Mouse (Mus musculus) splenic B cell, adult 2 months (primary cell): ENCODE data around the gene 1700029F12Rik.

ENCODE experiments used
- DNase-seq: peaks from one replicate; pipeline ENCODE4 v3.0.0-alpha.2; 2011; ENCODE audit warnings: low read depth, low spot score
- H3K27me3 ChIP-seq: 2 replicates; pipeline ENCODE4 v1.6.1; 2012; ENCODE audit warnings: mild to moderate bottlenecking, low read length, moderate library complexity, mixed read lengths; ENCODE audit not compliant: control insufficient read depth, poor library complexity, insufficient read depth, severe bottlenecking
- H3K36me3 ChIP-seq: 2 replicates; pipeline ENCODE4 v1.6.1; 2012; ENCODE audit warnings: mild to moderate bottlenecking, low read length, moderate library complexity, mixed read lengths; ENCODE audit not compliant: control insufficient read depth, poor library complexity, insufficient read depth, severe bottlenecking

The 1700029F12Rik gene

DNA sequence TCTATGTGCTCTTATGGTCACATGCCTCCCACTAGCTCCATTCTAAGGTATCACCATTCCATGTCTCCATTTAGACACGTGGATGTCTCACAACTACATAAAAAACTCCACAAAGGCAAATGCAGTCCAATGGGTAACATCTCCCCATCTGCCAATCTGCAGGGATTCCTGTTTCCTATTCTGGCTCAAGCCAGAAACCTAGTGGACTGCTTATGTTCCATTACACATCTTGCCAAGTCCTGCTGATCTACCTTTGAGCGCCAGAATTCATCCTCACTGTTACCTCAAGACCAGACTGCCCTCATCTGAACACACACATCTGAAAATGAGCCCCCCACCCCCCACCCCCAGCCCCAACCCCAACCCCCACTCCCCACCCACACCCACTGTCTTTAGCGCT lies 28.0 kb upstream of the 1700029F12Rik start:
- no peak for DNase-seq
- Histone ChIP-seq H3K27me3 (no peaks in the 10 kb centered on the region), H3K36me3 (no peaks in the 10 kb centered on the region)

GRCm38 (mm10) chr13:97060331-97060730 lies 26.2 kb upstream of the 1700029F12Rik start:
- H3K27me3 ChIP-seq, result no peaks in the 10 kb centered on the region
- no peak for DNase-seq

GRCm38 (mm10) chr13:97059746-97060145 lies 25.6 kb upstream of the 1700029F12Rik start:
- DNase-seq, result no peak
- no peaks in the 10 kb centered on the region for H3K36me3 ChIP-seq
- no peaks in the 10 kb centered on the region for H3K27me3 ChIP-seq

More at GRCm38 (mm10) chr13:97060331-97060730, 26.2 kb upstream of the 1700029F12Rik start:
- no peaks in the 10 kb centered on the region for H3K36me3 ChIP-seq

DNA sequence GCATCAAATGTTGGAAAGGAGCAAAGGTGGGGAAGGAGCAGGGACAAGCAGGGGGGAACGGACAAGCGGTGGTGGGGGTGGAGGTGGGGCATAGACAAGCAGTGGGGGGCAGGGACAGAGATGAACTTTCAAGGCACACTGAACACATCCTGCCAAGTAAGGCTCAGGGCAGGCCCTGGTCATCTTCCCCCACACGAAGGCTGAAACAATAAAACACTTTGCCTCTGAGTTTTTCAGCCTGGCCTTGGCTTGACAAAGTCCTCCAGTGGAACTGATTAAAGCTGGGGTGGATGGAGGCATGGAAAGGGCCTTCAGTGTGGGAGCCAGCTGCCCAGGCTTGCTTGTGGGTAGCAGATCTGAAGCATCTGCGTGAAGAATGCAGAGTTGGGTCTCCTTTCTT lies 23.7 kb upstream of the 1700029F12Rik start:
- Histone ChIP-seq H3K27me3 (no peaks in the 10 kb centered on the region), H3K36me3 (no peaks in the 10 kb centered on the region)
- DNase-seq, result no peak

- no peak for DNase-seq
- Histone ChIP-seq H3K27me3 (no peaks in the 10 kb centered on the region), H3K36me3 (no peaks in the 10 kb centered on the region)
Observed at GRCm38 (mm10) chr13:97053844-97054243, 19.7 kb upstream of the 1700029F12Rik start.

GRCm38 (mm10) chr13:97052667-97053066 lies 18.5 kb upstream of the 1700029F12Rik start:
- H3K36me3 ChIP-seq, result no peaks in the 10 kb centered on the region
- DNase-seq, result peak; percentile 30

DNA sequence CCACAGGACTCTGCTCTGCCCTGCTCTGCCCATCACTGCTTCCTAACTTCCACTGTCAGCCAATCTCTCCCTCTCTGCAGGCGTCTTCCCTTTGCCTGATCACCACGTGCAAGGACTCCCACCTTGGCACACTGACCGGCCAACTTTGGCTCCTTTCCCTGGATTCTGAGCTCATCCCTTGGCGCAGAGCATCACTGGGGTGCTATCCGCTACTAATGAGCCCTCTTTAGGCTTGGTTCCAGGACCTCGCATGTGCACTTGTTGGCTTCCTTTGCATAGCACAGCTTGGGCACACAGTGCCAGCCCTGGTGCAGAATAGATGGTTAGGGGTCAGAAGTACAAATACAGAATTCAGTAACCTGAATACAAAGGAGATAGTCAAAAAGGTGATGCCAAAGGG lies 17.0 kb upstream of the 1700029F12Rik start:
- DNase-seq, result no peak

More at GRCm38 (mm10) chr13:97052667-97053066, 18.5 kb upstream of the 1700029F12Rik start:
- no peaks in the 10 kb centered on the region for H3K27me3 ChIP-seq

DNA sequence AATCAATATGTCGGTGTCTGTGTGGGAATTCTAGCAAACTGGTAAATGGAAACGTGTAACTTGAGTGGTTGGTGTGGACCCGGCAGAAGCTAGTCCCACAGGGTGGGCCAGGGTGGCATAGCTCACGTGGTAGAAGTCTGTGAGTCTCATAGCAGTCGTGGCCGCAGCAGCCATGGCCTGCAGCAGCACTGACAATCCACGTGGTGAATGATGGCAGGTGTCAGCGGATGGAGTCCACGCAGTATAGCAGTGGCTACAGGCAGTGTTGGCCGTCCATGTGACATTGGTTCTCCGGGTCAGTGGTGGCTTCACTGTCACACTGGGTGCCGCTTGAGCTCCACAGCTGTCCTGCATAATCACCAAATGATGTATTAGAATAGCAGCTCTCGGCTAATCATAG lies 4.1 kb downstream of the 1700029F12Rik start:
- Histone ChIP-seq H3K27me3 (no peaks in the 10 kb centered on the region), H3K36me3 (no peaks in the 10 kb centered on the region)
- no peak for DNase-seq

More for the DNA sequence above, 17.0 kb upstream of the 1700029F12Rik start:
- Histone ChIP-seq H3K36me3 (no peaks in the 10 kb centered on the region), H3K27me3 (no peaks in the 10 kb centered on the region)

DNA sequence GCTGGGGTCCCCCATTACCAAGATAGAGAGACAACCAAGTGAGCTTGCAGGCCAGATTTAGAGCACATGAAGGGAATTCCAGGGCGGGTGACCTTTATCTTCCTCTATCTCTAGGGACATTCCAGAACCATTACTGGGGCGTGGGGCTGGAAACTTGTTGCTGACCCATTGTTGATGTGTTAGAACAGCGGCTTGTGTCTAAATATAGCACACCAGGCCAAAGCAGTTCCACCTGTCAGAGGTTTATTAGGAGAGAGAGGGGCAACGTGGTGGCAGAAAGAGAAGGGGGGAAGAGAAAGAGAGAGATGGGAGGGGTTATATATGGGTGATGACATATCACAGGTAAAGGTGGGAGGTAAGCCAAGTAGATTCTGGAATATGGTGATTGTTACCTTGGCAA lies 12.3 kb downstream of the 1700029F12Rik start:
- DNase-seq, result no peak
- Histone ChIP-seq H3K27me3 (no peaks in the 10 kb centered on the region), H3K36me3 (no peaks in the 10 kb centered on the region)

DNA sequence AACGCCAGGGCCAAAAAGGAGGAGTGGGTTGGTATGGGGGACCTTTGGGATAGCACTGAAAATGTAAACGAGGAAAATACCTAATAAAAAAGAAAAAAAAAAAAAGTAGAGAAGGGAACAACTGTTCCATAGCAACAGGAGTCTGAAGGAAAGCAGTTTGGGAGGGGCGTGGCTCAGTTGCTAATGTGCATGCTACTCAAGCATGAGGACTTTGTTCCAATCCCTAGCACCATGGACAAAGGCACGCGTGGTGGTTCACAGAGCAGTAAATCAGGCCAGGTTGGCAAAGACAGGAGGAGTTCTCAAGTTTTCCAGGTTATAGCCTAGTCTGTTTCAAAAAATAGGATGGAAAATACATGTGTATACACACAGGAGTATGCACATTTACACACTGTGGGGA lies 14.0 kb downstream of the 1700029F12Rik start:
- no peaks in the 10 kb centered on the region for H3K36me3 ChIP-seq
- no peak for DNase-seq

DNA sequence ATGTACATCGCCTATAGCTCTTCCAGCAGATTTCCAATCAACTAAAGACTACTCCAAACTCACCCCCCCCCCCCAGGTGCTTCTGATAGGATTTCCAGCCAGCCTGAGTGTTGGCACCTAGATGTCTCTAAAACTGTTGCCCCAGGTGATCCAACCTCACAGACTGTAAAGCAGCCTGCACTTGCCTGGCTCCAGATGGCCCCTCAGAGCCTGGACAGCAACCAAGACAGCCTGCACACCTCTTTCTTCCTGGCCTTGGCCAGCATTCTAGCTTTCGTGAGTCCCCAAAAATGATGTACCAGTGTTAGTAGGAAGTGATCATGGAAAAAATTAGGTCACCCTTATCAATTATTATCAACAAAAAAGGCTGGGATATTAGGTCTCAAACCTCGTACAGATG lies 16.5 kb downstream of the 1700029F12Rik start:
- no peak for DNase-seq
- H3K36me3 ChIP-seq, result no peaks in the 10 kb centered on the region
- H3K27me3 ChIP-seq, result no peaks in the 10 kb centered on the region

More for the DNA sequence above, 14.0 kb downstream of the 1700029F12Rik start:
- H3K27me3 ChIP-seq, result no peaks in the 10 kb centered on the region

GRCm38 (mm10) chr13:97014366-97014765 lies 19.8 kb downstream of the 1700029F12Rik start:
- Histone ChIP-seq H3K36me3 (no peaks in the 10 kb centered on the region), H3K27me3 (no peaks in the 10 kb centered on the region)

GRCm38 (mm10) chr13:97008266-97009153 lies 25.7 kb downstream of the 1700029F12Rik start:
- H3K36me3 ChIP-seq, result no peaks in the 10 kb centered on the region
- DNase-seq, result peak; percentile 11

More at GRCm38 (mm10) chr13:97014366-97014765, 19.8 kb downstream of the 1700029F12Rik start:
- DNase-seq, result no peak

DNA sequence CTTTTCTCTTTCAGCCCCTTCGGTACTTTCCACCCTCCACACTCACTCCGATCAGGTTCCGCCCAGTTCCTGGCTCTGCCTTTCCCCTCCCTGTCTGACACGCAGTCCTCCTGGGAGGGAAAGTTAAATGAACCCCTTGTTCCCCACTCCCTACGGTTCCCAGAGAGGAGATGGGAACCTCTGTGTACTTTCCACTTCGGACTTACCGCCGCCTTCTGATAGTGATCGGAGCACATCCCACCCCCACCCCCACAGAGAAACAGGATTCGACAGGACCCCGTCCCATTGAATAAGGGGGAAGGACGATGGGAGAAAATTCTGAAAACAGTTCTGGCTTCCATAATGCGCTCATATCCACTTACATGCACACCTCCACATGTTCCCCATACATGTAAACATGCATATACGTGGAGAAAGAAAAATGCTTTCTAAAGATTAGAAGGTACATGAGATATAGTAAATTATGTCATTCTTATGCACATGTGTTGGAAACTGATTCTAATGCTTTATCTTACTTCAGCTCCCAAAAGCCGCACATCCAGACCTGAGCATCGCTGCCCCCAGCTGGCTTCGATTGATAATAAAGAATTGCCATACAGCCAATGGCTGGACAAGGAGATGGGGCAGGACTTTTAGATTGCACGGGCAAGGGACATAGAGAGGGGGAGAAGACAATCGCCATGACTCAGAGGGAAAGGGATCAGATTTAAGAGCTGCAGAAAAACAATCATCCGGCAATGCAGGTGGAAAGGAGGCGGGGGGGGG lies 26.5 kb downstream of the 1700029F12Rik start:
- Histone ChIP-seq H3K27me3 (no peaks in the 10 kb centered on the region; the same call in 1 of the 2 replicates), H3K36me3 (no peaks in the 10 kb centered on the region)
- DNase-seq, result no peak

More at GRCm38 (mm10) chr13:97008266-97009153, 25.7 kb downstream of the 1700029F12Rik start:
- no peaks in the 10 kb centered on the region; the same call in 1 of the 2 replicates for H3K27me3 ChIP-seq

GRCm38 (mm10) chr13:97006784-97007183 lies 27.4 kb downstream of the 1700029F12Rik start:
- no peak for DNase-seq
- no peaks in the 10 kb centered on the region; the same call in 1 of the 2 replicates for H3K27me3 ChIP-seq

More at GRCm38 (mm10) chr13:97006784-97007183, 27.4 kb downstream of the 1700029F12Rik start:
- H3K36me3 ChIP-seq, result no peaks in the 10 kb centered on the region
